Mouse (Mus musculus) CD4-positive, CD25-positive, alpha-beta regulatory T cell, adult 2 months (primary cell): ENCODE results near the gene Fam219b.

Experiments
- DNase-seq: peaks from one replicate; pipeline ENCODE4 v3.0.0-alpha.2; 2012; ENCODE audit warnings: low read depth, low spot score

Fam219b gene

GRCm38 (mm10) chr9:57562896-57563372 is 25.6 kb downstream of the Fam219b start:
- DNase-seq: no peak

DNA sequence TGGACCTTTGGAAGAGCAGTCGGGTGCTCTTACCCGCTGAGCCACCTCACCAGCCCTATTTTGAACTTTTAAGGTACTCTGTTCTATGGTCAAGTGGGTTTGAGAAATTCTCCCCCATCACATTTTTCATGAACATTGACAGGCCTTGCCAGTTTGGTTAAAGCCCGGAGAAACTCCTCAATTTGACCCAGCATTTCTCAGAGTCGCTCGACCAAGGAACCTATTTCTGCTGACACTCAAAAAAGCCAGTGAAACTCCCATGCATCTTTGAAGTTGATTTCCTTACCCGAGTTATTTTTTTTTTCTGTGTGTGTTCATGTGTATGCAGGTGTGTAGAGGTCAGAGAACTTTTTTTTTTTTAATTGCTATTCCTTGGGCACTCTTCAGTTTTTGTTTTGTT is 27.3 kb downstream of the Fam219b start:
- DNase-seq: no peak

DNA sequence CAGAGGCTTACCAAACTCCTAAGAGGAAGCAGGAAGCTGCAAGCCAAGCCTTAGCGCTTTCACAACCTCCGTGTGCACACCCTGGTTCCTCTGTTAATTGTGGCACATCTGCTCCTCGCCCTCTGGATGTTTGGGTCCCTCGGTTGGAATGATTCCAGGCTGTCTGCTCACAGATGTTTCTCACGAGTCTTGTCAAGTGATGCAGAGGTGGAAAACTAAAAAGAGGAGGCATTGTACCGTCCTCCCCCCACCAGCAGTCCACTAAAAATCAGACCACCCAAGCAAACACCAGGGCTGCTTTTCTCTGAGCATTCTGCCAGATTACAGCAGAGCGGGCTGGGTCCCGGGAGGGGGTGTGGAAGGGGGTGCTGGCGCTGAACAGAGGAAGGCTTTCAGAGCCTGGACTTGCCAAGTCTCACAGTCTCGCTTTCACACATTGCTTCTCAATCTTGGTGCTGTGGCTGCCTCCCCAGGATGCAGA is 28.5 kb downstream of the Fam219b start:
- no peak for DNase-seq

- no peak for DNase-seq
Observed at GRCm38 (mm10) chr9:57566846-57567245, 29.5 kb downstream of the Fam219b start.

DNA sequence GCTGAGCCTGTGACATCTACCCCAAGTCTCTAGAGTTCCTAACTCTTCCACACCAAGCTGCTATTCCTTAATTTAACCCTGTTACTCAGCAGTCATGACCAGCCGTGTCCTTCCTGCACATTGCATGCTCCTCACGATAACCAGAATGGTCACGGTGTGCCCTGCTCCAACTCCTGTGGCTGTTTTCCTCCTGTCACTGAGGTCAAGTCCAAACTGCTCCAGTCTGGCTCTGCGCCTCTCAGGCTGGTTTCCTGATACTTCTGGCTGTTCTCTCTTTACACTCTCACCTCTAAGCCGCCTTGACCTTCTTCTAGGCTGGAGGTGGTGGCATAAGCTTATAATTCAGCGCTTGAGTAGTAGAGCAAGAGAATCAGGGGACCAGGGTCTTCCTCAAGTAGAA is 31.2 kb downstream of the Fam219b start:
- no peak for DNase-seq

DNA sequence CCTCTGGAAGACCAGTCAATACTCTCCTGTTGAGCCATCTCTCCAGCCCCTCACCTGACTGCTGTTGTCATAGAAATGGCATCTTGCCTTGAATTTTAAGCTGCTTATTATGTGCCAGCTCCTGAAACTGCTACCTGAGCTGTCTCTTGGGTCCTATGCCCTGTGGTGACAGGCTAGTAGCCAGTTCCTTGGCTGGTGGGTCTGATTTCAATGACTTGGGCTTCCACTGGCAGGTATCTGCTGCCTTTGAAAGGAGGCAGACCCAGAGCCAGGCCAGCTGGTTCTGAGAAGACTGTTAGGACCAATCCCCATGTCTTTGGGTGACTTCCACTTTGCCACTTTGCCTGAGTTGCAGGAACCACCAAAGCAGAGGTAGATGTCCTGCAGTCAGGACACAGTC is 37.1 kb downstream of the Fam219b start:
- DNase-seq: no peak

GRCm38 (mm10) chr9:57575577-57575976 is 38.2 kb downstream of the Fam219b start:
- no peak for DNase-seq

GRCm38 (mm10) chr9:57577144-57577849 is 40.0 kb downstream of the Fam219b start:
- DNase-seq: no peak

DNA sequence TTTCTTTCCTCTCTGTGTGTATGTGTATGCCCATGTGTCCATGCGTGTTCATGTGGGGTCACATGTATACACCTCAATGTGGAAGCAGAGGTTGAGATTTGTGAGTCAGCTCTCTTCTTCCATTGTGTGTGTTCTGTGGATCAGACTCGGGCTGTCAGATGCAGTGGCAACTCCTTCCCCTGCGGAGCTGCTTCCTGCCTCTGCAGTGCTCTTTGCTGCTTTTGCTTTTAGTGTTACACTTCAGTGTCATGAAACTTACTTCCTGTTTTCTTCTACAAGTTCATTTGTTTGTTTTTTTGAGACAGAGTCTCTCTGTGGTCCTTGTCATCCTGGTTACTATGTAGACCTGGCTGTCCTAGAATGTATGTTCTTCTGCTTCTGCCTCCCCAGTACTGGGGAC is 47.7 kb downstream of the Fam219b start:
- DNase-seq: no peak

DNA sequence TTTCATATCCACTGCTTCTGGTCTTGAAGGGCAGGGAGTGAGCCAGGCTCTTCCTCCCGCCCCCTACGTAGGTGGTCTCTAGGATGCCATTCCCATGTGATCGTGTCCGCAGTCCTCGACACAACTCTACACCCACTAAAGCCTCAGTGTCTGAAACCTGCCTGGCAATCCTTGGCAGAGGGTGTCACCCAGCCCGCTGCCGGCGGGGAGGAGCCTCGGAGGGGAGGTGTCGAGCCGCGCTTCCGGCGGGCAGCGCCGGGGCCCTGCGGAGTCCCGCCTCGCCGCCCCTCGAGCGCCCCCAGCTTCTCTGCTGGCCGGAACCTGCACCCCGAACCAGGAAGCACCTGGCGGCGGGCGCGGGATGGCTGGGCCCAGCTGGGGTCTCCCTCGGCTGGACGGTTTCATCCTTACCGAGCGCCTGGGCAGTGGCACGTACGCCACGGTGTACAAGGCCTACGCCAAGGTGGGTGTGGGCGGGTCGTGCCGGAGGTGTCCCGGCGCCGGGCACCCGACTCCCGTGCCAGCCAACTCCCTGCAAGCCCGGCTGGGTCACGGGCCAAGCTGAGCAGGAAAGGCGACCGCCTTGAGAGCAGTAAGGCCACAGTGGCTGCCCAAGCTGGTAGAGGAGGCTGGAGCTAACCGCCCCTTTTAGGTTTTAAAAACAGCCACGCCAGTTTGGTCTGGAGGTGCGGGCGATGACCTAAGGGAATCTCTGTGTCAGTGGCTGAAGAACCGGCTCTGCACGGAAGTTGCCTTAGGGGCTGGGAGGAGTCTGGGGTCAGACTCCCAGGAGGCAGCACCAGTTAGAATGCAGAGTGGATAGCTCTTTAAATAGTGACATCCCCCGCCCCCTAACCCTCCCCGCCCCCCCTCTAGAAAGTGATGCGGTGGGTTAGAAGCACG is 52.1 kb downstream of the Fam219b start, which contains the start of gene Ulk3:
Gene Ulk3 (plus strand): TSS at position 229 of the 903 bp plus-strand sequence.
- DNase-seq: peak; percentile 85

DNA sequence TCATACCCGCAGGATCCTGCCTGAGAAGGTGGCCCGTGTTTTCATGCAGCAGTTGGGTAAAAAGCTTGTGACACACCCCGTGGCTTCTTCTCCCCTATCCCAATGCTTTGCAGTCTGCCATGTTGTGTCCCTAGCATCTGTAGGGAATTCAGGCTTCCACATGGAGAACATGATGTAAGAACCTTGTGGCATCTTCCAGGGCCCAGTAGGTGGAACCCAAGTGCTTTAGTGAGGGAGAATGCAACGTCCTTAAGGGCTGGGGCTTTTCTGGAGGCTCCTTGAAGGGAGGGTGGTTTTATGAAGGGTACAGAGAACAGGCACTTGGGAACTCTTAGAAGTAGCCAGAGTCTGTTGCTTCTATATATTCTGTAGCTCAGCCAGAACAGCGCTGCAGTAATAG is 53.4 kb downstream of the Fam219b start:
- DNase-seq: peak; percentile 23
